Mouse (Mus musculus) gastrocnemius, postnatal 36 days (tissue): ENCODE data around the gene Srsy. TPM values are rescaled to one million over a fixed set of nuclear protein-coding genes. Genes with fewer than 3 reads are reported as not detected.
"Not testable (repeated sequence)": the region's sequence is repeated elsewhere in the genome, so short reads cannot be mapped to it uniquely, and the experiment has no call there.

Experiments
- DNase-seq, 2 experiments: peaks; one replicate each; pipeline ENCODE4 v3.0.0; 2022
- intact Hi-C: fragments of 180-260 bp; cut with DNase I; formaldehyde crosslinking; loops from one replicate; pipeline ENCODE4 v1.15.1; 2025
- long read RNA-seq, 2 experiments: library from polyadenylated mRNA; stranded (forward); transcript quantifications; one replicate each; pipeline ENCODE4 v2.0.0; 2021
- total RNA-seq, 2 experiments: library from RNA; stranded (reverse); gene quantifications; 2 replicates each; pipeline ENCODE4 v1.2.3; 2021

The Srsy gene
- total RNA-seq: not detected
- long read RNA-seq, experiment 1: 0 reads
- long read RNA-seq, experiment 2: 0 reads

DNA sequence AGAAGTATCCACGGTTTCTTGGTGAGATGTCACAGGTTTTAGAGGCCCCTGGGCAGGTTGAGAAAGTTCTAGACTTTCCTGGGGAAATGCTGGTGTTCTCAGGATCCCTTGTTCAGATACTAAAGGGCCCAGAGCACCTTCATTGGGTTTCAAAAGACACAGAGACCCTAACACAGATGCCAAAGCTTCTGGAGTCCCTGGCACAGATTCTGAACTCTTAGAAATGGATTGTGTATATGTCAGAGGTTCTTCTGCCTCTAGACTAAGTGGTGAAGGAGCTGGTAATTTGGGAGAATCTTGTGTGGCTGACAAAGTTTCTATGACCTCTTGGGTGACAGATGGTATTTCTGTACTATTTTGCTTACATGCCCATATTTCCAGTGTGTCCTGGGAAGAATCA lies at the start of gene Srsy:
Gene Srsy (minus strand): TSS at position 101 of the 400 bp plus-strand sequence.
- intact Hi-C loops, DNase-seq: not testable (repeated sequence)

Other genes starting within 250 kb of the Srsy start
- not detected for gene Gm21904, start 91.1 kb downstream of the Srsy start, total RNA-seq
- gene Gm20772, start 62.6 kb downstream of the Srsy start, total RNA-seq: not detected
- not detected for gene Gm20831, start 62.6 kb downstream of the Srsy start, total RNA-seq
- gene Gm21764, start 124.5 kb upstream of the Srsy start, total RNA-seq: not detected
- gene Ssty1, start 151.8 kb upstream of the Srsy start, total RNA-seq: not detected